Mouse (Mus musculus): Measurements from ENCODE around the gene Olfr492. TPM values are rescaled to one million over a fixed set of nuclear protein-coding genes. Genes with fewer than 3 reads are reported as not detected.

Gene Olfr492
- not detected for total RNA-seq (2021)
- long read RNA-seq, experiment 1, result 0 reads
- long read RNA-seq, experiment 2, result 0 reads

DNA sequence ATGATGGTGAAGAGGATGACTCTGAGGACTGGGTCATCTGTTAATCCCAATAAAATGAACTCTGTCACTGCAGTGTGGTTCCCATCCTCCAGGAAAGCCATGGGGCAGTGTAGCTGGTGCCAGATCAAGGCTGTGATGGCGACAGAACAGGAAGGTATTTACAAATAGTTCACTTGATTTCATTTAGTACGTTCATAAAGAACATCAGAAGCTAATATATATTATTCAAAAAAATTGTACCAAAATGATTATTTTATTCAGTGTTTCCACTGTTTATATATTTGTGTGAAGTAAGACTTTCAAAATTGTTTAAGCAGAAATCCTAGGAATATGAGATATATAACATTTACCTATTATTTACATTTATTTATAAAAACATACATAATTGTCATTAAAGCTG lies at the start of gene Olfr492:
Gene Olfr492 (minus strand): TSS at position 101 of the 400 bp plus-strand sequence.
- DNase-seq (ENCODE audit: low spot score in 2 of 2), result no peak
- Histone ChIP-seq H3K4me3 (no peak within 1 kb of the TSS), H3K27ac (no peak within 1 kb of the TSS)
- no peak for TF ChIP-seq CTCF (conservative IDR thresholded peaks at IDR 0.05)

GRCm38 (mm10) chr7:108365035-108365434 lies 41.6 kb upstream of the Olfr492 start, which contains the start of gene Olfr494:
TSS of gene Olfr494 (plus strand) at chr7:108365335.
- Histone ChIP-seq H3K4me3 (no peak within 1 kb of the TSS), H3K27ac (no peak within 1 kb of the TSS)
- no peak for TF ChIP-seq CTCF (conservative IDR thresholded peaks at IDR 0.05)
- DNase-seq (ENCODE audit: low spot score in 2 of 2), result no peak

DNA sequence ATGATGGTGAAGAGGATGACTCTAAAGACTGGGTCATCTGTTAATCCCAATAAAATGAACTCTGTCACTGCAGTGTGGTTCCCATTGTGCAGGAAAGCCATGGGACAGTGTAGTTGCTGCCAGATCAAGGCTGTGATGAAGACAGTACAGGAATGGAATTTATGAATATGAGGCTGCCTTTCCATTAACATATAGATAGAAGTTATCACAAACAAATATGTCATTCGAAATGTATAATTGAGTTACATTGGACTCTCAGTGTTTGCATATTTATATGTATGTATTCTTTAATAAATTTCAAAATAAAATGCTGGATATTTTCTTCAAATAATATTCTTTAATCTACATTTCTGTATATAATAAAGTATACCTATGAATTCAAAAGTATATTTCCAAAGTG lies 23.4 kb upstream of the Olfr492 start, which contains the start of gene Olfr493:
Gene Olfr493 (minus strand): TSS at position 101 of the 400 bp plus-strand sequence.
- TF ChIP-seq CTCF (conservative IDR thresholded peaks at IDR 0.05), result no peak

DNA sequence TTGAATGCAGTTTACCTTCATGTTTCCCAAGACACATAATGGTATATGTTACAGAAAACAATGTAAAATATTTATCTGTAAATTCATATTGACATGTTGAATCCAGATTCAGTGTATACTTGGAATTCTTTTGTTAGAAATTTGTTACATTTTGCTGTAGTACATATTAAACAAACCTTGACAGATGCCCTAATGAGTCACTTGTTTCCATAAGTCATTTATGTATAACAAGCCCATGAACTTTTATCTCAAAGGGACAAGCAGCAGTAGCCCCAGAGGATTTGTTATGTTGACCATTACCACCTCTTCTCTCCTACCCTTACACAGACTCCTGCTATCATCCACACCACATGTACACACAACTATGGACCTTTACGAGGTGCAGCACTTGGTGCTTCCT lies 10.3 kb downstream of the Olfr492 start, which contains the start of gene Olfr491:
Gene Olfr491 (plus strand): TSS at position 301 of the 400 bp plus-strand sequence.
- no peak within 1 kb of the TSS for H3K4me3 ChIP-seq
- TF ChIP-seq CTCF (conservative IDR thresholded peaks at IDR 0.05), result no peak
- no peak within 1 kb of the TSS for H3K27ac ChIP-seq
- no peak for DNase-seq (ENCODE audit: low spot score in 2 of 2)

More for the DNA sequence above, 23.4 kb upstream of the Olfr492 start, which contains the start of gene Olfr493:
- no peak for DNase-seq (ENCODE audit: low spot score in 2 of 2)
- H3K27ac ChIP-seq, result no peak within 1 kb of the TSS
- no peak within 1 kb of the TSS for H3K4me3 ChIP-seq

DNA sequence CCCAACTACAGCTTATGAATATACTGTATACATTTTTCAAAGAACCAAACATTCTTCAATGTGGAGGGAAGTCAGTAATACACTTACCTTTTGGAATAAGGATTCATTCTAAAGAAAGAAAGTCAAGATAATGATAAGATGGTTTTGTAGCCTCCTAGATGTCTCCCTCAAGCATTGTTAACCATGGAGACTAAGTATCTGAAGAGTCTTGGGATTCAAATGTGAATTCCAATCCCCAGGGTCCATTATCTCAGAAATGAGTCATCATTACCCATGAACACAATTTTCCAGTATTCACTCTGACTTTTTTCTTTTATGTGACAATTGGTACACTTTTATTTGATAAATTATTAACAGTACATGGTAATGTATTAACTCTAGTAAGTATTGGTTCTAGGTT lies 34.6 kb downstream of the Olfr492 start, which contains the start of gene Olfr490:
Gene Olfr490 (minus strand): TSS at position 101 of the 400 bp plus-strand sequence.
- no peak for TF ChIP-seq CTCF (conservative IDR thresholded peaks at IDR 0.05)
- Histone ChIP-seq H3K27ac (no peak within 1 kb of the TSS), H3K4me3 (no peak within 1 kb of the TSS)
- DNase-seq (ENCODE audit: low spot score in 2 of 2), result no peak

Other genes with a start within 250 kb of the Olfr492 start
- gene Olfr481, start 243.8 kb downstream of the Olfr492 start, total RNA-seq (2021), result not detected
- gene Olfr482, start 226.1 kb downstream of the Olfr492 start, total RNA-seq (2021), result 1 to 10 TPM; 2.2 TPM
- gene Olfr483, start 222.8 kb downstream of the Olfr492 start, total RNA-seq (2021), result not detected
- not detected for gene Olfr484, start 196.2 kb downstream of the Olfr492 start, total RNA-seq (2021)
- gene Olfr485, start 163.8 kb downstream of the Olfr492 start, total RNA-seq (2021), result not detected
- gene Olfr486, start 150.9 kb downstream of the Olfr492 start, total RNA-seq (2021), result not detected
- not detected for gene Olfr487, start 109.0 kb downstream of the Olfr492 start, total RNA-seq (2021)
- gene Olfr488, start 65.3 kb downstream of the Olfr492 start, total RNA-seq (2021), result not detected
- not detected for gene Olfr490, start 34.7 kb downstream of the Olfr492 start, total RNA-seq (2021)
- not detected for gene Olfr491, start 10.2 kb downstream of the Olfr492 start, total RNA-seq (2021)
- not detected for gene Olfr493, start 23.3 kb upstream of the Olfr492 start, total RNA-seq (2021)
- gene Olfr494, start 41.7 kb upstream of the Olfr492 start, total RNA-seq (2021), result not detected
- not detected for gene Olfr495, start 69.5 kb upstream of the Olfr492 start, total RNA-seq (2021)
- gene Olfr497, start 96.7 kb upstream of the Olfr492 start, total RNA-seq (2021), result not detected
- gene Olfr498, start 141.7 kb upstream of the Olfr492 start, total RNA-seq (2021), result not detected
- gene Olfr502, start 201.4 kb upstream of the Olfr492 start, total RNA-seq (2021), result not detected
- gene Olfr503, start 220.9 kb upstream of the Olfr492 start, total RNA-seq (2021), result not detected
- not detected for gene Olfr504, start 242.1 kb upstream of the Olfr492 start, total RNA-seq (2021)